Mouse (Mus musculus): ENCODE results near the gene Siae.

- no peak for TF ChIP-seq POLR2A (IDR thresholded peaks at IDR 0.05; ENCODE audit: control insufficient read depth, extremely low read depth, insufficient read depth, low read length, poor library complexity)
- TF ChIP-seq CTCF (IDR thresholded peaks at IDR 0.05; ENCODE audit: borderline replicate concordance, control insufficient read depth, extremely low read depth, insufficient read depth, low read length, poor library complexity), result no peak
These were observed 131.9 kb downstream of the Siae start for GRCm38 (mm10) chr9:37687288-37687940.

All from thymus, adult 2 months (tissue).